Mouse (Mus musculus) stomach, embryonic 14.5 days (tissue): ENCODE data around the gene Mymx. TPM values are rescaled to one million over a fixed set of nuclear protein-coding genes. Genes with fewer than 3 reads are reported as not detected.
"Not testable (repeated sequence)": the region's sequence is repeated elsewhere in the genome, so short reads cannot be mapped to it uniquely, and the experiment has no call there.

ENCODE experiments used
- ATAC-seq: fragments of 200-750 bp; cut with Nextera tagmentation; 2 replicates; pipeline ENCODE4 v1.8.0; 2017; ENCODE audit warnings: low read depth, moderate TSS enrichment; ENCODE audit not compliant: insufficient number of reproducible peaks, insufficient read depth, low FRiP score
- H3K27ac ChIP-seq: fragments of 300-500 bp; sonication (generic); 2 replicates; pipeline ENCODE4 v1.5.1; 2014; ENCODE audit warnings: mild to moderate bottlenecking, low read length, moderate library complexity, mixed read lengths
- H3K27me3 ChIP-seq: fragments of 300-500 bp; sonication (generic); 2 replicates; pipeline ENCODE4 v1.6.1; 2014; ENCODE audit warnings: low read length, control low read depth, mixed read lengths; ENCODE audit not compliant: control insufficient read depth, insufficient read depth
- H3K36me3 ChIP-seq: fragments of 300-500 bp; sonication (generic); 2 replicates; pipeline ENCODE4 v1.6.1; 2014; ENCODE audit warnings: mild to moderate bottlenecking, control low read depth, low read length, moderate library complexity, mixed read lengths; ENCODE audit not compliant: control insufficient read depth, insufficient read depth
- H3K4me1 ChIP-seq: fragments of 300-500 bp; sonication (generic); 2 replicates; pipeline ENCODE4 v1.6.1; 2014; ENCODE audit warnings: low read length, control low read depth, mixed read lengths; ENCODE audit not compliant: control insufficient read depth, insufficient read depth
- H3K4me2 ChIP-seq: fragments of 300-500 bp; sonication (generic); replicated peaks from 2 replicates; pipeline ENCODE4 v1.6.1; 2014; ENCODE audit warnings: low read depth, low read length, control low read depth
- H3K4me3 ChIP-seq: fragments of 300-500 bp; sonication (generic); 2 replicates; pipeline ENCODE4 v1.5.1; 2014; ENCODE audit warnings: low read depth, low read length, control low read depth
- H3K9ac ChIP-seq: fragments of 300-500 bp; sonication (generic); replicated peaks from 2 replicates; pipeline ENCODE4 v1.6.1; 2014; ENCODE audit warnings: low read depth, mild to moderate bottlenecking, control low read depth, low read length, moderate library complexity, mixed read lengths
- H3K9me3 ChIP-seq: fragments of 300-500 bp; sonication (generic); 2 replicates; pipeline ENCODE4 v1.6.1; 2016; ENCODE audit warnings: low read depth, low read length, control low read depth; ENCODE audit not compliant: control insufficient read depth
- WGBS: fragments of 180-500 bp; shearing (Covaris S2); extraction: QIAGEN DNeasy Blood & Tissue Kit; methylation state at CpG from one replicate; pipeline ENCODE4 v1.1.7; 2014; 5-methylcytosine and 5-hydroxymethylcytosine counted together
- polyA plus RNA-seq: library from polyadenylated mRNA; unstranded; fragments of >200 nt; fragmentation: Nextera tagmentation; extraction: Ambion mirVana; gene quantifications from 2 replicates; pipeline ENCODE4 v1.2.1, GENCODE M21; 2014

Mymx gene
- polyA plus RNA-seq, 1 experiment from 2014 or later = 0.36 TPM

DNA sequence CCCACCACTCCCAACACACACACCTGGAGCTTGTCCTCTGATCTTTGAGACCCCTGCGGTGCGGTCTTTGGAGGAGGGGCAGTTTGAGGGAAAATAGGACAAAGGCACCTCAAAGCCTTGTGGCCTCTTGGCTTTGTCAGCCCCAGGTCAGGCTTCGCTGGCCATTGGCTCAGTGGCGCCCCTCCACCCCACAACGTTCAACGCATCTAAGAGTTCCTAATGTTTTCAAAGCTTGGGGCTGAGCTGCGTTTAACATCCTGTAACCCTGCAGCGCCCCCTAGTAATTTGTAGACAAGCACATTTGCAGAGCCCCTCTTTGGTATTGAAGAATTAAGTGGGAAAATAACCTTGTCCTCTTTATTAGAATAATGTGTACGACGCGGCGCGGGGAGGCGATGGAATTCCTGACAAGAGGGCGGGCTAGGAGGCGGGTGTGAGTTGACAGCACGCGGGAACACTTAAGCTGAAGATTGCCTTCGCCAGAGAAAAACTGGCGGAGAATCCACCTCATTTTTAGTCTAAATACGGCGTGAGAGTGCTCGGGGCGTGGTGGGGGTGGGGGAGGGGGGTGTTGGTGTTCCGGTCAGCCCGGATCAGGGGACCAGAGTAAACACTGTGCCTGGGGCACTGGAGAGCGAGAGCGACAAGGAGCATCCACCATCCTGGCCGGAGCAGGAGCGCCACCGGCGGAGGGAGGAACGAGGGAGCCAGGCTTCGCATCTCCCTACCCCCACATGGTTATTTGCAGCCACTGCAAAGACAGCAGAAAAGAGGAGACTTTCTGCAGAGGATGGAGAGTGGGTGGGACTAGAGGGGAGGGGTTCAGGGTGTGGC is 28.2 kb upstream of the Mymx start:
- peak overlapping the region; percentile 29 for H3K4me3 ChIP-seq
- peaks cover 22% of the 10 kb centered on the region; the same call in 1 of the 2 replicates for H3K4me1 ChIP-seq
- peak overlapping the region; percentile 12; the same call in 1 of the 2 replicates for H3K9ac ChIP-seq
- peak overlapping the region; percentile 74 for H3K4me2 ChIP-seq
- 4% methylated on average over 34 of the region's 34 CpGs for WGBS
- H3K36me3 ChIP-seq = no peaks in the 10 kb centered on the region
- H3K9me3 ChIP-seq = no peaks in the 10 kb centered on the region
- peak overlapping the region; percentile 44; the same call in 1 of the 2 replicates for H3K27ac ChIP-seq
- peak; percentile 51 for ATAC-seq
- no peaks in the 10 kb centered on the region for H3K27me3 ChIP-seq

GRCm38 (mm10) chr17:45628885-45629855 is 27.3 kb upstream of the Mymx start:
- 45% methylated on average over 13 of the region's 13 CpGs for WGBS
- peak; percentile 21; the same call in 1 of the 2 replicates for ATAC-seq

DNA sequence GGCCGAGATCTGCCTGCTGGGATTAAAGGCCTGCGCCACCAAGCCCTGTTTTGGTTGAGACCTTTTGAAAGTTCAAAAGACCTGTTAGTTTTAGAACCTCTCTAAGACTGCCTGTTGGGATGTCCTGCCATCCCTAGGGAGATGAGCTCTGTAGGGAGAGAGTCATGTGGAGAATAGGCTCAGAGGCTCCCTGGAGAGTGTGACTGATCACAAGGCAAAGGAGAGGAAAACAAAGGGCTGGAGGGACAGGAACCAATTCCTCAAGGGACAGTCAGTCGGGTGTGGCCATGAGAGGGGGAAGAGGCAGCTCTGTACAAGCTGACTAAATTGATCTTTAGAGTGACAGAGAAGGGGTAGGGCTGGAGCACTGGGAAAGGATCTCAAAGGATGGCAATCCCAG is 26.3 kb upstream of the Mymx start:
- H3K27me3 ChIP-seq = no peaks in the 10 kb centered on the region
- no peak overlapping the region for H3K4me3 ChIP-seq
- peaks cover 22% of the 10 kb centered on the region; the same call in 1 of the 2 replicates for H3K4me1 ChIP-seq
- no peak overlapping the region for H3K4me2 ChIP-seq
- no peaks in the 10 kb centered on the region for H3K9me3 ChIP-seq
- WGBS = 41% methylated on average over 3 of the region's 3 CpGs
- H3K36me3 ChIP-seq = no peaks in the 10 kb centered on the region
- no peak overlapping the region for H3K9ac ChIP-seq
- H3K27ac ChIP-seq = no peak overlapping the region
- no peak for ATAC-seq

More at GRCm38 (mm10) chr17:45628885-45629855, 27.3 kb upstream of the Mymx start:
- Histone ChIP-seq H3K27ac (peak overlapping the region; percentile 44; the same call in 1 of the 2 replicates), H3K27me3 (no peaks in the 10 kb centered on the region), H3K4me2 (peak overlapping the region; percentile 74), H3K9me3 (no peaks in the 10 kb centered on the region), H3K4me1 (peaks cover 22% of the 10 kb centered on the region; the same call in 1 of the 2 replicates), H3K9ac (no peak overlapping the region), H3K36me3 (no peaks in the 10 kb centered on the region), H3K4me3 (peak overlapping the region; percentile 29; the same call in 1 of the 2 replicates)

- Histone ChIP-seq H3K9ac (no peak overlapping the region), H3K27ac (no peak overlapping the region), H3K4me1 (peaks cover 22% of the 10 kb centered on the region; the same call in 1 of the 2 replicates), H3K36me3 (no peaks in the 10 kb centered on the region), H3K27me3 (no peaks in the 10 kb centered on the region), H3K4me3 (no peak overlapping the region), H3K4me2 (no peak overlapping the region; the same call in 1 of the 2 replicates), H3K9me3 (no peaks in the 10 kb centered on the region)
- ATAC-seq = no peak
- 27% methylated on average over 15 of the region's 15 CpGs for WGBS
Measured at GRCm38 (mm10) chr17:45626577-45627134, 24.8 kb upstream of the Mymx start.

- not testable (repeated sequence) for H3K27me3 ChIP-seq, H3K27ac ChIP-seq, H3K4me2 ChIP-seq, H3K36me3 ChIP-seq, H3K9me3 ChIP-seq, ATAC-seq, H3K9ac ChIP-seq, H3K4me3 ChIP-seq
- 93% methylated on average over 8 of the region's 8 CpGs for WGBS
- H3K4me1 ChIP-seq = peaks cover 19% of the 10 kb centered on the region; the same call in 1 of the 2 replicates
Measured at GRCm38 (mm10) chr17:45623425-45623824, 21.5 kb upstream of the Mymx start.

GRCm38 (mm10) chr17:45619386-45620256 is 17.7 kb upstream of the Mymx start:
- Histone ChIP-seq H3K27me3 (no peaks in the 10 kb centered on the region), H3K4me3 (0 out of 2 replicates have a peak overlapping the region, but pooled peaks have one; percentile 5), H3K27ac (peak overlapping the region; percentile 74), H3K36me3 (no peaks in the 10 kb centered on the region), H3K4me1 (peaks cover 11% of the 10 kb centered on the region; the same call in 1 of the 2 replicates), H3K4me2 (peak overlapping the region; percentile 31), H3K9ac (peak overlapping the region; percentile 29; the same call in 1 of the 2 replicates), H3K9me3 (no peaks in the 10 kb centered on the region)
- 18% methylated on average over 20 of the region's 20 CpGs for WGBS
- no peak for ATAC-seq

- peaks cover 11% of the 10 kb centered on the region; the same call in 1 of the 2 replicates for H3K4me1 ChIP-seq
- no peaks in the 10 kb centered on the region for H3K36me3 ChIP-seq
- 0 out of 2 replicates have a peak overlapping the region, but pooled peaks have one; percentile 5 for H3K4me3 ChIP-seq
- peak overlapping the region; percentile 29; the same call in 1 of the 2 replicates for H3K9ac ChIP-seq
- peak overlapping the region; percentile 31 for H3K4me2 ChIP-seq
- ATAC-seq = no peak
- H3K9me3 ChIP-seq = no peaks in the 10 kb centered on the region
- peak overlapping the region; percentile 74 for H3K27ac ChIP-seq
- 22% methylated on average over 8 of the region's 8 CpGs for WGBS
- no peaks in the 10 kb centered on the region for H3K27me3 ChIP-seq
Measured at GRCm38 (mm10) chr17:45618941-45619385, 17.1 kb upstream of the Mymx start.
